18 mouse cellular contexts compared by ENCODE assay signal in the genomic region with DNA sequence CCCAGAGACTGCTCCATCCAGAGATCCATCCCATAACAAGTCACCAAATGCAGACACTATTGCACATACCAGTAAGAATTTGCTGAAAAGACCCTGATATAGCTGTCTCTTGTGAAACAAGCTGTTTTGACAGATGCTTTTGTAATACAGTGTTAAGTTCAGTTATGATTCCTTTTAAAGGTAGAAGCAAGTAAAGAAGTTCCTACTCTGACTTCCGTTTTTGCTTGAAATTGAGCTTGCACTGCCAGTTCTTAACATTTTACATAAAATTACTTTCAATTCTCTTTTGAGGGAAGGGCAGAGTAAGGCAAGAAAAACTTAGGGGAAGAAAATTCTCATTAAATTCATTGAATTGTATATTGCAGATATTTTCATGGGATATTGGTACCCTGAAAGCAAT.
"Had no signal": no experiment of that assay in that cellular context is flagged by ENCODE, and none has a peak within 500 bp of the region (broad histone marks: within the 10 kb centered on the region; RNA-seq: fewer than 3 reads in every experiment).

No protein-coding gene starts in this region.

- H3K27ac ChIP-seq: lung, embryonic 15.5 days; macrophage; midbrain, embryonic 13.5 days; midbrain, embryonic 15.5 days; neural tube, embryonic 12.5 days; stomach, embryonic 15.5 days; stomach, postnatal 0 days had no signal

- H3K4me2 ChIP-seq: lung, embryonic 15.5 days; midbrain, embryonic 11.5 days; midbrain, embryonic 13.5 days; midbrain, embryonic 15.5 days; neural tube, embryonic 12.5 days; stomach, embryonic 15.5 days had no signal

- H3K36me3 ChIP-seq: lung, embryonic 15.5 days; midbrain, embryonic 13.5 days; midbrain, embryonic 15.5 days; neural tube, embryonic 12.5 days; stomach, embryonic 15.5 days had no signal

- H3K27me3 ChIP-seq: lung, embryonic 15.5 days; megakaryocyte, embryonic 14.5 days; midbrain, embryonic 13.5 days; midbrain, embryonic 15.5 days; neural tube, embryonic 12.5 days; stomach, embryonic 15.5 days had no signal

- DNase-seq: liver, postnatal 0 days; lung, adult 2 months; lung, postnatal 14 days; lung, postnatal 36 days; right cerebral cortex, postnatal 14 days; thymus, adult 2 months; thymus, postnatal 25 days; thymus, postnatal 4 days had no signal

- ATAC-seq: liver, postnatal 0 days; lung, postnatal 0 days; midbrain, embryonic 13.5 days; midbrain, embryonic 15.5 days had no signal

- H3K4me1 ChIP-seq: lung, embryonic 15.5 days; megakaryocyte, embryonic 14.5 days; midbrain, embryonic 13.5 days; midbrain, embryonic 15.5 days; neural tube, embryonic 12.5 days; stomach, embryonic 15.5 days had no signal

- H3K9ac ChIP-seq: liver, postnatal 0 days; lung, embryonic 15.5 days; midbrain, embryonic 13.5 days; midbrain, embryonic 15.5 days; neural tube, embryonic 12.5 days; stomach, embryonic 15.5 days had no signal

- H3K9me3 ChIP-seq: lung, embryonic 15.5 days; megakaryocyte, embryonic 14.5 days; midbrain, embryonic 13.5 days; midbrain, embryonic 15.5 days; neural tube, embryonic 12.5 days; stomach, embryonic 15.5 days had no signal

- H3K4me3 ChIP-seq: lung, embryonic 15.5 days; megakaryocyte, embryonic 14.5 days; midbrain, embryonic 13.5 days; midbrain, embryonic 15.5 days; neural tube, embryonic 12.5 days; stomach, embryonic 15.5 days had no signal
